In the genomic region with DNA sequence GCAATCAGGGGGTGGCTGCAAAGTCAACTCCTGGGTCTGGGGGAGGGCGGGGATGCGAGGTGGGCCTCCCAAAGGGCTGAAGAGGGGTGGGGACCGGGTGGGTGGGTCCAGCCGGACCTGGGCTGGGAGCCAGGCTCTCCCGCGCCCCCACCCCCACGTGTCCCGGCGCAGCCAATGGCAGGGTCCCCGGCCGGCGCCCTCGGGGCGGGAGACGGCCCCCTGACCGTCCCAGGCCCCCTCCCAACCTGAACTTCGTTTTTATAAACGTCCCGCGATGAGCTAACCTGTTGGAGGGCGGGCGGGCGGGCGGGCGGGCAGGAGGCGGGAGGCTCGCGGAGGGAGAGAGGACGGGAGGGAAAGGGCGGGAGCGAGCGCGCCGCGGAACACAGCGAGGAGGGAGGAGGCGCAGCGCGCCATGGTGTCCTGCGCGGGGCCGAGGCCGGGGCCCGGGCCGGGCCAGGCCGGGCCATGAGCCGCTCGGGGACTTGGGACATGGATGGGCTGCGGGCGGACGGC, we compare ENCODE assay signal across 8 mouse cellular contexts. TPM values are rescaled to one million over a fixed set of nuclear protein-coding genes. Genes with fewer than 3 reads are reported as not detected.
DNase-seq lines count a peak whose midpoint lies in the region; ATAC-seq and TF ChIP-seq lines count a peak whose summit lies in the region.

TSS of gene Hoxd13 (plus strand) at position 469 of the 516 bp plus-strand sequence.

- intact Hi-C loops in heart, postnatal 25 days (cut with DNase I) = loop anchor here (10.0 kb wide), 2 partner anchors 893 to 1393 kb away; partner anchors contain the start of genes Chn1 and Sp9

- H3K4me2 ChIP-seq in heart, embryonic 13.5 days = peak within 1 kb of the TSS; percentile 76
- peak within 1 kb of the TSS; percentile 54 for H3K4me2 ChIP-seq in liver, embryonic 15.5 days

- H3K9me3 ChIP-seq in heart, embryonic 13.5 days = no peaks in the 10 kb centered on the region
- no peaks in the 10 kb centered on the region for H3K9me3 ChIP-seq in ES-E14 (ENCODE audit: control insufficient read depth, insufficient read depth, low read depth, low read length)
- no peaks in the 10 kb centered on the region for H3K9me3 ChIP-seq in liver, embryonic 15.5 days (replicated peaks)

- no peak within 1 kb of the TSS for H3K27ac ChIP-seq in heart, embryonic 13.5 days (replicated peaks)
- no peak within 1 kb of the TSS for H3K27ac ChIP-seq in ES-E14 (ENCODE audit: insufficient read depth, low read depth, low read length, poor library complexity, severe bottlenecking)
- no peak within 1 kb of the TSS for H3K27ac ChIP-seq in liver, embryonic 15.5 days (replicated peaks)

- H3K4me1 ChIP-seq in heart, embryonic 13.5 days = peaks cover 16% of the 10 kb centered on the region
- peaks cover 0 to 3% of the 10 kb centered on the region in 2 experiments; a peak in 1 of 4 replicates for H3K4me1 ChIP-seq in ES-E14 (ENCODE audit: control insufficient read depth in 2 of 2, insufficient read depth in 2 of 2, low read length in 2 of 2, poor library complexity in 1 of 2)
- H3K4me1 ChIP-seq in liver, embryonic 15.5 days (replicated peaks) = no peaks in the 10 kb centered on the region; the same call in 1 of the 2 replicates

- ATAC-seq in heart, embryonic 13.5 days (ENCODE audit: extremely low read depth, insufficient number of reproducible peaks, low FRiP score, low TSS enrichment) = peak; percentile 54
- ATAC-seq in granulocyte monocyte progenitor cell, adult 5-6 weeks (replicated peaks; ENCODE audit: poor library complexity, severe bottlenecking) = 0 out of 2 replicates have a peak, but pooled peaks have one; percentile 18
- no peak for ATAC-seq in liver, embryonic 15.5 days (ENCODE audit: insufficient read depth)

- in situ Hi-C loops in ES-E14 (cut with MboI; ENCODE audit: low sequenced_read_pairs in 2 of 2, unreplicated experiment in 2 of 2) = loop anchor here (10.0 to 25.0 kb wide), 3 partner anchors 606 to 1393 kb away; partner anchors contain the start of gene Sp9 (in 1 of the 2)

- WGBS in heart, embryonic 13.5 days = 2% methylated on average over 28 of the region's 51 CpGs
- WGBS in liver, embryonic 15.5 days (ENCODE audit: insufficient replicate concordance) = 1% methylated on average over 46 of the region's 51 CpGs

- DNase-seq in heart, postnatal 25 days (ENCODE audit: low spot score) = no peak
- no peak for DNase-seq in ES-E14 (ENCODE audit: low read depth, low spot score)
- DNase-seq in B cell, adult 2 months = no peak
- no peak for DNase-seq in thymus, postnatal 10 days (ENCODE audit: low spot score in 2 of 2)
- no peak for DNase-seq in layer of hippocampus, adult 18-20 months (ENCODE audit: low spot score in 2 of 2)

- peaks cover 99% of the 10 kb centered on the region for H3K27me3 ChIP-seq in heart, embryonic 13.5 days (replicated peaks)
- H3K27me3 ChIP-seq in liver, embryonic 15.5 days = peaks cover 99% of the 10 kb centered on the region

- H3K36me3 ChIP-seq in heart, embryonic 13.5 days = no peaks in the 10 kb centered on the region
- H3K36me3 ChIP-seq in ES-E14 (ENCODE audit: control insufficient read depth, insufficient read depth, low read length, poor library complexity, severe bottlenecking) = no peaks in the 10 kb centered on the region
- H3K36me3 ChIP-seq in liver, embryonic 15.5 days (replicated peaks) = no peaks in the 10 kb centered on the region

- H3K9ac ChIP-seq in heart, embryonic 13.5 days = peak within 1 kb of the TSS; percentile 52; the same call in 1 of the 2 replicates
- peak within 1 kb of the TSS; percentile 68 for H3K9ac ChIP-seq in ES-E14 (ENCODE audit: insufficient read depth, low read depth, low read length, poor library complexity, severe bottlenecking)
- no peak within 1 kb of the TSS for H3K9ac ChIP-seq in liver, embryonic 15.5 days

- H3K4me3 ChIP-seq in heart, embryonic 13.5 days = peak within 1 kb of the TSS; percentile 55
- peak within 1 kb of the TSS; percentile 39 to 65; a peak in 3 of 4 replicates for H3K4me3 ChIP-seq in ES-E14 (ENCODE audit: insufficient read depth in 1 of 2, low read depth in 1 of 2, low read length in 2 of 2, poor library complexity in 1 of 2, severe bottlenecking in 1 of 2)
- H3K4me3 ChIP-seq in liver, embryonic 15.5 days (replicated peaks) = peak within 1 kb of the TSS; percentile 37

TF ChIP-seq in ES-E14, 5 proteins besides CTCF, POLR2A, EP300 and RAD21:
- TF ChIP-seq ZNF384 (IDR thresholded peaks at IDR 0.05; ENCODE audit: low read depth, low read length) = no peak
- TF ChIP-seq CHD2 (IDR thresholded peaks at IDR 0.05; ENCODE audit: low read depth, low read length) = no peak
- TF ChIP-seq MAFK (IDR thresholded peaks at IDR 0.05; ENCODE audit: insufficient read depth, low read depth, low read length) = no peak
- no peak for TF ChIP-seq HCFC1 (IDR thresholded peaks at IDR 0.05; ENCODE audit: borderline replicate concordance, insufficient read depth, low read length)
- no peak for TF ChIP-seq ZC3H11A (IDR thresholded peaks at IDR 0.05; ENCODE audit: borderline replicate concordance, low read depth, low read length)

RNA-seq across cellular contexts. Expression of gene Hoxd13, which starts in this region (rescaled TPM):
- polyA plus RNA-seq in heart, embryonic 13.5 days (2015; fragmentation: Nextera tagmentation; extraction: Ambion mirVana) = not detected in 2 replicates
- not detected for total RNA-seq in heart, postnatal 25 days (2021)
- 0.26 and 0.98 TPM in 2 replicates for total RNA-seq in ES-E14 (2012; rRNA removed)
- not detected in 2 replicates for total RNA-seq in granulocyte monocyte progenitor cell, adult 5-6 weeks (2014; fragmentation: Nextera tagmentation)
- not detected in 2 replicates for total RNA-seq in granulocyte monocyte progenitor cell, adult 5-6 weeks (2017)
- polyA plus RNA-seq in liver, embryonic 15.5 days (2015; fragmentation: Nextera tagmentation; extraction: Ambion mirVana) = not detected in 2 replicates
- not detected for total RNA-seq in layer of hippocampus, adult 18-20 months (2021)

Comparison
In these comparisons a context has a peak if more than half of its experiments do, and no peak if none do; other contexts are left out.
1. Peak in ATAC-seq, H3K4me3 ChIP-seq, H3K9ac ChIP-seq and H3K4me2 ChIP-seq in heart, embryonic 13.5 days; RNA of the gene not detected or under 1 TPM.
2. Peak in ATAC-seq in granulocyte monocyte progenitor cell, adult 5-6 weeks; RNA of the gene not detected or under 1 TPM.